ENCODE assay signal across 8 mouse cellular contexts in genomic region chr1:63445149-63445609, GRCm38 (mm10). TPM values are rescaled to one million over a fixed set of nuclear protein-coding genes. Genes with fewer than 3 reads are reported as not detected.
A peak's percentile ranks its signal among the peaks of the same experiment; 100 is the strongest.
DNase-seq lines count a peak whose midpoint lies in the region; ATAC-seq and TF ChIP-seq lines count a peak whose summit lies in the region.

No protein-coding gene starts in this region.

- DNase-seq in heart, adult 2 months = no peak
- peak; percentile 40 to 48 for DNase-seq in cerebellum, adult 2 months
- DNase-seq in hindbrain, embryonic 10.5 days (ENCODE audit: low spot score) = no peak
- no peak for DNase-seq in B cell, adult 2 months
- DNase-seq in spleen, adult 12 weeks (ENCODE audit: low spot score) = no peak

- no peaks in the 10 kb centered on the region for H3K79me2 ChIP-seq in heart, adult 2 months (replicated peaks; ENCODE audit: control insufficient read depth, insufficient read depth, low read length)

- no peak overlapping the region for H3K27ac ChIP-seq in heart, embryonic 11.5 days (ENCODE audit: low read depth, low read length)
- H3K27ac ChIP-seq in heart, adult 2 months = no peak overlapping the region
- peak overlapping the region; percentile 86 for H3K27ac ChIP-seq in cerebellum, adult 2 months (ENCODE audit: insufficient read depth, low read length)
- H3K27ac ChIP-seq in hindbrain, embryonic 10.5 days = peak overlapping the region; percentile 93; the same call in 1 of the 2 replicates
- H3K27ac ChIP-seq in limb, embryonic 12.5 days = no peak overlapping the region
- H3K27ac ChIP-seq in stomach, embryonic 15.5 days = no peak overlapping the region

- H3K4me1 ChIP-seq in heart, embryonic 11.5 days (ENCODE audit: control insufficient read depth, insufficient read depth, low read length) = no peaks in the 10 kb centered on the region
- no peaks in the 10 kb centered on the region for H3K4me1 ChIP-seq in heart, adult 2 months (ENCODE audit: control insufficient read depth, insufficient read depth, low read length)
- H3K4me1 ChIP-seq in cerebellum, adult 2 months (ENCODE audit: control insufficient read depth, insufficient read depth, low read length) = peaks cover 7% of the 10 kb centered on the region
- peaks cover 20% of the 10 kb centered on the region for H3K4me1 ChIP-seq in hindbrain, embryonic 10.5 days (replicated peaks)
- peaks cover 7% of the 10 kb centered on the region for H3K4me1 ChIP-seq in limb, embryonic 12.5 days (replicated peaks)
- no peaks in the 10 kb centered on the region for H3K4me1 ChIP-seq in stomach, embryonic 15.5 days

- peak overlapping the region; percentile 86 for H3K4me2 ChIP-seq in heart, embryonic 11.5 days
- peak overlapping the region; percentile 97 for H3K4me2 ChIP-seq in limb, embryonic 12.5 days
- peak overlapping the region; percentile 99 for H3K4me2 ChIP-seq in stomach, embryonic 15.5 days

- TF ChIP-seq EP300 in heart, adult 2 months (IDR thresholded peaks at IDR 0.05; ENCODE audit: insufficient read depth, low read depth, low read length) = no peak

- H3K4me3 ChIP-seq in heart, embryonic 11.5 days (ENCODE audit: low read depth, low read length) = peak overlapping the region; percentile 67; the same call in 1 of the 2 replicates
- no peak overlapping the region for H3K4me3 ChIP-seq in heart, adult 2 months
- peak overlapping the region; percentile 63 for H3K4me3 ChIP-seq in cerebellum, adult 2 months (replicated peaks; ENCODE audit: insufficient read depth, low read depth, low read length)
- peak overlapping the region; percentile 92 for H3K4me3 ChIP-seq in hindbrain, embryonic 10.5 days
- H3K4me3 ChIP-seq in limb, embryonic 12.5 days (replicated peaks) = peak overlapping the region; percentile 80
- peak overlapping the region; percentile 62 for H3K4me3 ChIP-seq in stomach, embryonic 15.5 days (replicated peaks)

- no peaks in the 10 kb centered on the region for H3K9me3 ChIP-seq in heart, embryonic 11.5 days (replicated peaks; ENCODE audit: control insufficient read depth, low read length)
- no peaks in the 10 kb centered on the region for H3K9me3 ChIP-seq in hindbrain, embryonic 10.5 days
- H3K9me3 ChIP-seq in limb, embryonic 12.5 days = no peaks in the 10 kb centered on the region
- no peaks in the 10 kb centered on the region for H3K9me3 ChIP-seq in stomach, embryonic 15.5 days

- H3K27me3 ChIP-seq in heart, embryonic 11.5 days (ENCODE audit: control insufficient read depth, insufficient read depth, low read length) = peaks cover 45% of the 10 kb centered on the region
- no peaks in the 10 kb centered on the region; the same call in 1 of the 2 replicates for H3K27me3 ChIP-seq in heart, adult 2 months (ENCODE audit: control insufficient read depth, insufficient read depth, low read length)
- no peaks in the 10 kb centered on the region for H3K27me3 ChIP-seq in cerebellum, adult 2 months (ENCODE audit: control insufficient read depth, insufficient read depth, low read length)
- H3K27me3 ChIP-seq in hindbrain, embryonic 10.5 days (ENCODE audit: insufficient read depth, poor library complexity, severe bottlenecking) = peaks cover 30% of the 10 kb centered on the region
- peaks cover 33% of the 10 kb centered on the region for H3K27me3 ChIP-seq in limb, embryonic 12.5 days
- peaks cover 16% of the 10 kb centered on the region for H3K27me3 ChIP-seq in stomach, embryonic 15.5 days (replicated peaks)

- 57% methylated on average over 10 of the region's 10 CpGs for WGBS in heart, embryonic 11.5 days (ENCODE audit: insufficient replicate concordance)
- WGBS in heart, adult 2 months = 63% methylated on average over 10 of the region's 10 CpGs
- WGBS in cerebellum, adult 2 months = 25% methylated on average over 10 of the region's 10 CpGs
- 60% methylated on average over 10 of the region's 10 CpGs for WGBS in hindbrain, embryonic 10.5 days
- 62% methylated on average over 10 of the region's 10 CpGs for WGBS in limb, embryonic 12.5 days
- WGBS in stomach, embryonic 15.5 days = 65% methylated on average over 10 of the region's 10 CpGs

- no peak overlapping the region for H3K9ac ChIP-seq in heart, embryonic 11.5 days (ENCODE audit: low read depth, low read length)
- no peak overlapping the region for H3K9ac ChIP-seq in heart, adult 2 months (ENCODE audit: low read depth, low read length)
- H3K9ac ChIP-seq in limb, embryonic 12.5 days (replicated peaks) = peak overlapping the region; percentile 76
- no peak overlapping the region for H3K9ac ChIP-seq in stomach, embryonic 15.5 days

- no peak for TF ChIP-seq POLR2A in heart, adult 2 months (IDR thresholded peaks at IDR 0.05; ENCODE audit: insufficient read depth, low read depth, low read length)
- TF ChIP-seq POLR2A in cerebellum, adult 2 months (IDR thresholded peaks at IDR 0.05; ENCODE audit: borderline replicate concordance, insufficient read depth, low read length) = no peak

- H3K36me3 ChIP-seq in heart, embryonic 11.5 days (ENCODE audit: control insufficient read depth, insufficient read depth, low read length) = no peaks in the 10 kb centered on the region
- no peaks in the 10 kb centered on the region for H3K36me3 ChIP-seq in heart, adult 2 months (ENCODE audit: control insufficient read depth, insufficient read depth, low read length)
- no peaks in the 10 kb centered on the region for H3K36me3 ChIP-seq in hindbrain, embryonic 10.5 days
- H3K36me3 ChIP-seq in limb, embryonic 12.5 days = no peaks in the 10 kb centered on the region
- H3K36me3 ChIP-seq in stomach, embryonic 15.5 days = no peaks in the 10 kb centered on the region

- no peak for ATAC-seq in heart, embryonic 11.5 days (replicated peaks; ENCODE audit: insufficient number of reproducible peaks, low FRiP score, low TSS enrichment)
- no peak for ATAC-seq in limb, embryonic 12.5 days (ENCODE audit: insufficient number of reproducible peaks, insufficient read depth, low FRiP score, low TSS enrichment, low read depth)
- no peak for ATAC-seq in stomach, embryonic 15.5 days (ENCODE audit: insufficient read depth, low FRiP score, low read depth)

- no peak for TF ChIP-seq CTCF in heart, adult 2 months (IDR thresholded peaks at IDR 0.05)
- TF ChIP-seq CTCF in cerebellum, adult 2 months (IDR thresholded peaks at IDR 0.05; ENCODE audit: borderline replicate concordance, insufficient read depth, low read depth, low read length) = no peak

- intact Hi-C loops in heart, adult 2 months (cut with DNase I) = no loop called here

RNA-seq across cellular contexts. Expression of gene Adam23, which starts 0.5 kb away (rescaled TPM):
- 2.2 and 3.0 TPM in 2 replicates for polyA plus RNA-seq in heart, embryonic 11.5 days (2014; fragmentation: Nextera tagmentation; extraction: Ambion mirVana)
- total RNA-seq in heart, adult 2 months (2021) = 1 to 10 TPM; 1.4 to 1.7 TPM
- polyA plus RNA-seq in heart, adult 2 months (2012; rRNA removed) = 1.0 and 2.9 TPM in 2 replicates
- 116 and 124 TPM in 2 replicates for polyA plus RNA-seq in cerebellum, adult 2 months (2012; rRNA removed)
- polyA plus RNA-seq in hindbrain, embryonic 10.5 days (2016; fragmentation: Nextera tagmentation; extraction: Ambion mirVana) = 4.4 and 5.5 TPM in 2 replicates
- polyA plus RNA-seq in limb, embryonic 12.5 days (2016; fragmentation: Nextera tagmentation; extraction: Ambion mirVana) = 4.1 and 5.0 TPM in 2 replicates
- 2.6 and 3.2 TPM in 2 replicates for polyA plus RNA-seq in stomach, embryonic 15.5 days (2015; fragmentation: Nextera tagmentation; extraction: Ambion mirVana)

Comparison
In these comparisons a context has a peak if more than half of its experiments do, and no peak if none do; other contexts are left out.
1. H3K27ac ChIP-seq: peak in cerebellum, adult 2 months (single experiment) and hindbrain, embryonic 10.5 days (single experiment); none in heart, embryonic 11.5 days (single experiment), heart, adult 2 months (single experiment), limb, embryonic 12.5 days (single experiment) and stomach, embryonic 15.5 days (single experiment).
2. DNase-seq: peak in cerebellum, adult 2 months (2 of 2); none in heart, adult 2 months (0 of 2), hindbrain, embryonic 10.5 days (single experiment), B cell, adult 2 months (0 of 2) and spleen, adult 12 weeks (single experiment).
3. RNA of gene Adam23, which starts 0.5 kb away (polyA plus RNA-seq): 116 to 124 TPM in cerebellum, adult 2 months; 4.4 to 5.5 TPM in hindbrain, embryonic 10.5 days, 4.1 to 5.0 TPM in limb, embryonic 12.5 days, 2.6 to 3.2 TPM in stomach, embryonic 15.5 days, 2.2 to 3.0 TPM in heart, embryonic 11.5 days and 1.0 to 2.9 TPM in heart, adult 2 months; every median in the first group is over 10 times any median in the second.
4. Peak in every context shown above with its lines, with median percentiles within 50 percentile points of each other: H3K4me2 ChIP-seq.